Mouse (Mus musculus): ENCODE results near the gene Rpl29. TPM values are rescaled to one million over a fixed set of nuclear protein-coding genes. Genes with fewer than 3 reads are reported as not detected.

The Rpl29 gene
- 121 and 145 TPM in 2 replicates for polyA plus RNA-seq (2011; ENCODE audit: insufficient read depth, insufficient read length, low replicate concordance, missing spikeins)

DNA sequence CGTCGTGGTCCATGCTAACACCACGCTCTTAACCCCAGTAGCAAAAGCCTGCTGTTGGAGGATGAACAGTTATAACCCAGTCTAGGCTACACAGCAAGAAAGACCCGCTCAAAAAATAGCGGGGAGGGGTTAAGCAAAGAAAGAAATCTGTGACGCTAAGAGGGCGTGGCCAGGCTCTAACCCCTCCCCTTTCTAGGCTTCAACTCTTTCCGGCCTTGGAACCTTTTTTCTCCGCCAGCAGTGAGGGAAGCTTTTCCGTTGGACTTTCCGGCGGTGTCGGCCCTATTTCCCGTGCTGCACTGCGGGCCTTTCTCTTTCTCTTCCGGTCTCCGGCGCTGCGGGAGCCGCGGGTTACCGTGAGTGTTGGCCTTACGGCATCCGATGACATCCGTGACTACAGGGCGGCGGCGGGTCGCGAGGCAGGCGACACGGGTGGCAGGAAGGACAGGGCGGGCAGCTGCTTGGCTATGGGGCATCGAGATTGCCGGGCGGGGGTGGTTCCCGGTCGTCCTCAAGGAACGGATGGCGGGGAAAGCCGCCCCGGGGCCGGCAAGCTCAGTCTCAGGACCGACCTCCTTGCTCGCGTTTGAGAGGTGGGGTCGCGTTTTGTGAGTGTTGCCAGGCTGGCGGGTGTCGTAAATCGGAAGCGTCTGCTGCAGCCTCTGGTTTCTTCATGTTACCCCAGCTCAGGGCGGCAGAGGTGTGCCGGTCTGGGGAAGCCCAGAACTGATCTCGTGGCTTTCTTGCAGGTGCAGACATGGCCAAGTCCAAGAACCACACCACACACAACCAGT, at the start of gene Rpl29:
Rpl29 (plus strand) TSS at position 234 of the 794 bp plus-strand sequence.
- Histone ChIP-seq H3K4me1 (ENCODE audit: control insufficient read depth, insufficient read depth, low read length) (no peaks in the 10 kb centered on the region; the same call in 1 of the 2 replicates), H3K4me3 (replicated peaks; ENCODE audit: control insufficient read depth, low read depth, low read length) (peak within 1 kb of the TSS; percentile 76), H3K27ac (ENCODE audit: control insufficient read depth, insufficient read depth, low read depth, low read length, poor library complexity) (peak within 1 kb of the TSS; percentile 86)
- TF ChIP-seq POLR2A (IDR thresholded peaks at IDR 0.05; ENCODE audit: borderline replicate concordance, control insufficient read depth, low read depth, low read length) (peak; percentile 72; the same call in 1 of the 2 replicates), CTCF (IDR thresholded peaks at IDR 0.05; ENCODE audit: control insufficient read depth, insufficient read depth, low read length) (no peak)
- WGBS: under 1% methylated on average over 55 of the region's 55 CpGs

DNA sequence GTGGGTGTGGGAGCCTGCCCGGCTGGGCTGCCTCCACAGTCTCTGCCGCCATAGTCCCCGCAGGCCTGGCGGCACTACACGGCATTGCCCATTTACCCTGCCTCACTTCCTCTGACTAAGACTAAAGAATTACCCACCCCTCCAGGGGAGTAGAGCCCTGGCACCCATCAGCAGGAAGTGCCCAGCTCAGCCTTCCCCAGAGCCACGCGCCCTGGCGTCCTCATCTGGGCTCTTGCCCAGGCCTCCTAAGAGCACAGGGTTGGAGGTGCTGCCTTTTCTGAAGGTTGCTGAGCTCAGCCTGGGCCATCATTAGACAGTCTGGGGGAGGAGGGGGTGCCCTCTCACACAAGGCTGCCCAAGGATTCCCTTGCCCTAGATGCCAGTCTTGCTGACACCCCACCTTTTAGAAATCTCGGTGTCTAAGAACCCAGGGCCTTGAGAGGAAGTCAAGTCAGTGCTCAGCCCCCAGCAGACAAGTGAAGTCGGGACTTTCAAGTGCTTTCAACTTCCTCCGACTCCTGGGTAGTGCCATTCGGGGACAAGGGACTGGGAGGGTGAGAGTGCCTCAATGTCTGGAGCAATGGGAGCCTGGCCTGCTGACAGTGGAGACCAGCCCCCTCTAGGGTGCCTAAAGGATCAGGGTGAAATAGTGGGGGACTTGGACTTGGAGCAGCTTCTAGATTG, 42.9 kb upstream of the Rpl29 start:
- TF ChIP-seq POLR2A (IDR thresholded peaks at IDR 0.05; ENCODE audit: borderline replicate concordance, control insufficient read depth, low read depth, low read length) (no peak), CTCF (IDR thresholded peaks at IDR 0.05; ENCODE audit: control insufficient read depth, insufficient read depth, low read length) (no peak)
- no peaks in the 10 kb centered on the region; the same call in 1 of the 2 replicates for H3K4me1 ChIP-seq (ENCODE audit: control insufficient read depth, insufficient read depth, low read length)
- no peak overlapping the region for H3K4me3 ChIP-seq (replicated peaks; ENCODE audit: control insufficient read depth, low read depth, low read length)
- H3K27ac ChIP-seq (ENCODE audit: control insufficient read depth, insufficient read depth, low read depth, low read length, poor library complexity): peak overlapping the region; percentile 26; the same call in 1 of the 2 replicates
- WGBS: 22% methylated on average over 12 of the region's 12 CpGs

- H3K4me1 ChIP-seq (ENCODE audit: control insufficient read depth, insufficient read depth, low read length): peaks cover 4% of the 10 kb centered on the region
- 83% methylated on average over 11 of the region's 11 CpGs for WGBS
- H3K4me3 ChIP-seq (replicated peaks; ENCODE audit: control insufficient read depth, low read depth, low read length): no peak overlapping the region
These were observed 36.3 kb upstream of the Rpl29 start for GRCm38 (mm10) chr9:106392828-106393527.

GRCm38 (mm10) chr9:106393548-106393947, 35.7 kb upstream of the Rpl29 start:
- Histone ChIP-seq H3K4me3 (replicated peaks; ENCODE audit: control insufficient read depth, low read depth, low read length) (no peak overlapping the region), H3K27ac (ENCODE audit: control insufficient read depth, insufficient read depth, low read depth, low read length, poor library complexity) (no peak overlapping the region), H3K4me1 (ENCODE audit: control insufficient read depth, insufficient read depth, low read length) (peaks cover 4% of the 10 kb centered on the region)
- WGBS: 72% methylated on average over 8 of the region's 8 CpGs
- TF ChIP-seq POLR2A (IDR thresholded peaks at IDR 0.05; ENCODE audit: borderline replicate concordance, control insufficient read depth, low read depth, low read length): no peak
- no peak for TF ChIP-seq CTCF (IDR thresholded peaks at IDR 0.05; ENCODE audit: control insufficient read depth, insufficient read depth, low read length)

More at GRCm38 (mm10) chr9:106392828-106393527, 36.3 kb upstream of the Rpl29 start:
- no peak overlapping the region for H3K27ac ChIP-seq (ENCODE audit: control insufficient read depth, insufficient read depth, low read depth, low read length, poor library complexity)
- TF ChIP-seq POLR2A (IDR thresholded peaks at IDR 0.05; ENCODE audit: borderline replicate concordance, control insufficient read depth, low read depth, low read length) (no peak), CTCF (IDR thresholded peaks at IDR 0.05; ENCODE audit: control insufficient read depth, insufficient read depth, low read length) (no peak)

DNA sequence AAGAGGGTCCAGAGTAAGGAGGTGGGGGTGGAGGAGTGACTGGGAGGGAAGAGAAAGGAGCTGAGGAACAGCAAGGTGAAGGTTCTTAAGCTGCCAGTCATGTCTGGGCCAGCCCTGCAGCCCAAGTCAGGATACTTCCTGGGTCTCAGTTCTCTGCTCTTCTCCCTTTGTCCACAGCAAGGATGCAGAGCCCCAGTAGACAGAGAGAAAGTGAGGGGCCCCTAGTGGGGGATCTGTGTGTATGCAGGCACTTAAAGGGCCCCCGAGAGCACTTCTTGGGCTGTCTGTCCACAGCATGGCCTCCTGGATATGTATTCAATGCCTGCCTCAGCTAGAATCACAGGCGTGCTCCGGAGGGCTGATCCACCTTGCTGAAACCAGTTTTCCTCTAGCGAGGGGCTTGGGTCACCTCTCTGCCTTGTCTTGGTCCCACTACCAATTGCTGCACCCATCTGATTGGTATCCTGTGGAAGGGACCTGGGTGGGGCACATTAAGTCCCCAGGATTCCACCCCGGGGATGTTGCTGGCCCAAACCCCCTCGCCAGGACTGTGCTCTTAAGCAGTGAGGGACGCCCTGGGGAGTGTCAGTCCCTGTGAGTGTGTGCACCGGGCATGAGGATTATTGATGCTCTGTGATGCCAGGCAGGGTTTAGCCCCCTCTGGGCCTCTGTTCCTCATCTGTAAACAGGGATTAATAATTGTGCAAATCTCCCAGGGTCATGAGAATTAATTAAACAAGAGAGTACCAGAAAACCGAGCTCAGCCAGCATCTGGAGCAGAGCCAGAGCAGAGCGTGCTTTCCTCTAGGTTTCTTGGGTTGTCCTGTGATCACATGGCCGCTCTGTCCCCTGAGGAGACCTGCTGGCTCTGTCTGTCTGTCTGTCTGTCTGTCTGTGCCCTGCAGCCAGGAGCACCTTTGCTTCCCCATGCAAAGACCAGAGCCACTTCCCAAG, 34.3 kb upstream of the Rpl29 start:
- H3K4me1 ChIP-seq (ENCODE audit: control insufficient read depth, insufficient read depth, low read length): peaks cover 7% of the 10 kb centered on the region
- 72% methylated on average over 11 of the region's 11 CpGs for WGBS
- TF ChIP-seq CTCF (IDR thresholded peaks at IDR 0.05; ENCODE audit: control insufficient read depth, insufficient read depth, low read length): peak; percentile 11; the same call in 1 of the 2 replicates
- TF ChIP-seq POLR2A (IDR thresholded peaks at IDR 0.05; ENCODE audit: borderline replicate concordance, control insufficient read depth, low read depth, low read length): no peak
- H3K27ac ChIP-seq (ENCODE audit: control insufficient read depth, insufficient read depth, low read depth, low read length, poor library complexity): no peak overlapping the region
- H3K4me3 ChIP-seq (replicated peaks; ENCODE audit: control insufficient read depth, low read depth, low read length): no peak overlapping the region

DNA sequence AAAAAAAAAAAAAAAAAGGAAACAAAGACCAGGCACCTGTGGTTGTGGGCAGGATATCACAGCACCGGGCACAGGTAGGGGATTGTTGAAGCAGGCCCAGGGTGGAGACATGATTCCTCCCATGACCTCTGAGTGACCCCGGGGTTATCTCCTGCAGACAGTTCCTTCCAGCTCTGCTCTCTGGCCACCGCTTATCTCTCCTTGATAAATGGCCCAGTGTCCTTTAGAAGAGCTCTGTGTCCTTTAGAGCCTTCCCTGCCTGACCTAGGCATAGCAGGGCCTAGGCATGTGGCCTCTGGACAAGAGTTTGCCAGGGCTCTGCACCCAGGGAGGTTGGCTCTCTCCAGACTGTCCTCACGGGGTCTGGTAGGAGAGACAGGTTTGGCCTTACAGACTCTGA, 31.5 kb upstream of the Rpl29 start:
- Histone ChIP-seq H3K4me1 (ENCODE audit: control insufficient read depth, insufficient read depth, low read length) (peaks cover 7% of the 10 kb centered on the region), H3K27ac (ENCODE audit: control insufficient read depth, insufficient read depth, low read depth, low read length, poor library complexity) (peak overlapping the region; percentile 72), H3K4me3 (replicated peaks; ENCODE audit: control insufficient read depth, low read depth, low read length) (no peak overlapping the region)
- TF ChIP-seq POLR2A (IDR thresholded peaks at IDR 0.05; ENCODE audit: borderline replicate concordance, control insufficient read depth, low read depth, low read length) (no peak), CTCF (IDR thresholded peaks at IDR 0.05; ENCODE audit: control insufficient read depth, insufficient read depth, low read length) (no peak)
- 40% methylated on average over 4 of the region's 4 CpGs for WGBS

DNA sequence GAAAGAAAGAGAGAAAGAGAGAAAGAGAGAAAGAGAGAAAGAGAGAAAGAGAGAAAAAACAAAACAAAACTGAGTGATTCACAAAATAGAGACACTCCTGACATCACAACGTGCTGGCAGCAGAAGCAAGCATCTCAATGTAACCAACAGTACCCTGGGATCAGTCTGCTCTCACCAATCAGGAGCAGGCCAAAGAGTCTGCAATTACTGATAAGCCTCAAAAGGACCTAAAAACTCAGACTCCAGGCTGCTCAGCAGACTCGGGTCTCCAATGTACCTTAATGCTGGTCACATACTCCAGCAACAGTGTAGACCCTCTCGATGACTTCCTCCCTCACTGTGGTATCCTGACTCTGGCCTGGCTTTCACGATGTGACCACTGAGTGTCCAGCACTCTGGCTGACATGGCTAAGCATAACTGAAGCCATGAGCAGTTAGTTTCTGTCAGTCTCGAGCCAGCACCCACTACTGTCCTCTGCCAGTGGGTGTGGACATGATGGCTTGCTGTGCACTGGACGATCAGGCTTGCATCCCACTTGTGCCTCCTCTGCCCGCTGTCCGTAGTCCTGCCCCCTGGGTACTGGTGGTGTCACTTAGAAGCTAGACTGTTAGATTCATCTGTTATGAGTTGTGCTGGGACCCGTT, 30.5 kb upstream of the Rpl29 start:
- WGBS: 51% methylated on average over 9 of the region's 9 CpGs
- H3K4me3 ChIP-seq (replicated peaks; ENCODE audit: control insufficient read depth, low read depth, low read length): peak overlapping the region; percentile 14
- H3K27ac ChIP-seq (ENCODE audit: control insufficient read depth, insufficient read depth, low read depth, low read length, poor library complexity): peak overlapping the region; percentile 75
- TF ChIP-seq POLR2A (IDR thresholded peaks at IDR 0.05; ENCODE audit: borderline replicate concordance, control insufficient read depth, low read depth, low read length) (no peak), CTCF (IDR thresholded peaks at IDR 0.05; ENCODE audit: control insufficient read depth, insufficient read depth, low read length) (no peak)
- H3K4me1 ChIP-seq (ENCODE audit: control insufficient read depth, insufficient read depth, low read length): peaks cover 7% of the 10 kb centered on the region
